Mouse (Mus musculus): Measurements from ENCODE around the gene Gm4737. TPM values are rescaled to one million over a fixed set of nuclear protein-coding genes. Genes with fewer than 3 reads are reported as not detected.

Gene Gm4737
- total RNA-seq, 2 experiments from 2014 or later = 14.6 to 16.0 TPM

Other genes with a start within 250 kb of the Gm4737 start
- gene Phldb2, start 201.5 kb downstream of the Gm4737 start, total RNA-seq (2021) = 1 to 10 TPM; 9.4 to 9.9 TPM
- gene Plcxd2, start 144.9 kb downstream of the Gm4737 start, total RNA-seq (2021) = under 1 TPM; 0.15 to 0.19 TPM
- not detected for gene Cd96, start 34.8 kb downstream of the Gm4737 start, total RNA-seq (2021)